Mouse (Mus musculus) liver, embryonic 15.5 days (tissue): Measurements from ENCODE around the gene Dbh. TPM values are rescaled to one million over a fixed set of nuclear protein-coding genes. Genes with fewer than 3 reads are reported as not detected.

Experiments used
- ATAC-seq: fragments of 200-750 bp; cut with Nextera tagmentation; 2 replicates; pipeline ENCODE4 v1.8.0; 2017; ENCODE audit warnings: moderate number of reproducible peaks, mild to moderate bottlenecking, moderate library complexity; ENCODE audit not compliant: insufficient read depth
- H3K27ac ChIP-seq: fragments of 300-500 bp; sonication (generic); replicated peaks from 2 replicates; pipeline ENCODE4 v1.5.1; 2015; ENCODE audit warnings: mild to moderate bottlenecking, inconsistent platforms
- H3K27me3 ChIP-seq: fragments of 300-500 bp; sonication (generic); 2 replicates; pipeline ENCODE4 v1.6.1; 2015; ENCODE audit warnings: mild to moderate bottlenecking, inconsistent platforms
- H3K36me3 ChIP-seq: fragments of 300-500 bp; sonication (generic); replicated peaks from 2 replicates; pipeline ENCODE4 v1.6.1; 2015; ENCODE audit warnings: moderate library complexity, mild to moderate bottlenecking, inconsistent platforms
- H3K4me1 ChIP-seq: fragments of 300-500 bp; sonication (generic); replicated peaks from 2 replicates; pipeline ENCODE4 v1.6.1; 2015; ENCODE audit warnings: inconsistent platforms
- H3K4me2 ChIP-seq: fragments of 300-500 bp; sonication (generic); 2 replicates; pipeline ENCODE4 v1.6.1; 2015; ENCODE audit warnings: moderate library complexity, mild to moderate bottlenecking, inconsistent platforms
- H3K4me3 ChIP-seq: fragments of 300-500 bp; sonication (generic); replicated peaks from 2 replicates; pipeline ENCODE4 v1.5.1; 2015; ENCODE audit warnings: mild to moderate bottlenecking, inconsistent platforms
- H3K9ac ChIP-seq: fragments of 300-500 bp; sonication (generic); 2 replicates; pipeline ENCODE4 v1.6.1; 2015; ENCODE audit warnings: moderate library complexity, mild to moderate bottlenecking, inconsistent platforms
- H3K9me3 ChIP-seq: fragments of 300-500 bp; sonication (generic); replicated peaks from 2 replicates; pipeline ENCODE4 v1.6.1; 2016; ENCODE audit warnings: inconsistent platforms
- WGBS: fragments of 180-500 bp; shearing (Covaris S2); methylation state at CpG from one replicate; pipeline ENCODE4 v1.1.7; 2015; ENCODE audit warnings: mixed read lengths; ENCODE audit not compliant: insufficient replicate concordance; 5-methylcytosine and 5-hydroxymethylcytosine counted together
- polyA plus RNA-seq: library from polyadenylated mRNA; unstranded; fragments of >200 nt; fragmentation: Nextera tagmentation; extraction: Ambion mirVana; gene quantifications from 2 replicates; pipeline ENCODE4 v1.2.1, GENCODE M21; 2015

Dbh gene
- polyA plus RNA-seq, 1 experiment from 2014 or later, result 0.07 TPM

DNA sequence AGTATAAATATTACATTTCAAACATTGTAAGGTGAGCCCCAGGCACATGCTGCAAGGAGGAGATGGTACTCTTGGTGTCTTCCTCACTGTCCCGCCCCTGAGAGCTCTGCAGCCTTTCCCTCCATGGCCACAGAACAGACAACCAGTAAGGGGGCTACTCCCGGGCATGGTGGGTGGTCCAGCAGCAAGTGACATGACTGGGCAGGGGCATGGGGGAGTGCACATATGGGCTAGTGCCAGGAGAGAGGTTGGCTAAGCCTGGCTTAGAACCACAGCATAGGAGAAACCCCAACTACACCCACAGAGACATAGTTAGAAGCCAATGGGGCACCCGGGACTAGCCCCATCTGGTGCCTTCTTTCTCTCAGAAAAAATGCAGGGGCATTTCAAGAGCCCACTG, 28.7 kb upstream of the Dbh start:
- ATAC-seq, result no peak
- Histone ChIP-seq H3K27me3 (peaks cover 27% of the 10 kb centered on the region), H3K4me2 (no peak overlapping the region), H3K9ac (no peak overlapping the region), H3K27ac (no peak overlapping the region), H3K4me3 (no peak overlapping the region), H3K9me3 (no peaks in the 10 kb centered on the region), H3K4me1 (no peaks in the 10 kb centered on the region), H3K36me3 (no peaks in the 10 kb centered on the region)
- 38% methylated on average over 3 of the region's 3 CpGs for WGBS

DNA sequence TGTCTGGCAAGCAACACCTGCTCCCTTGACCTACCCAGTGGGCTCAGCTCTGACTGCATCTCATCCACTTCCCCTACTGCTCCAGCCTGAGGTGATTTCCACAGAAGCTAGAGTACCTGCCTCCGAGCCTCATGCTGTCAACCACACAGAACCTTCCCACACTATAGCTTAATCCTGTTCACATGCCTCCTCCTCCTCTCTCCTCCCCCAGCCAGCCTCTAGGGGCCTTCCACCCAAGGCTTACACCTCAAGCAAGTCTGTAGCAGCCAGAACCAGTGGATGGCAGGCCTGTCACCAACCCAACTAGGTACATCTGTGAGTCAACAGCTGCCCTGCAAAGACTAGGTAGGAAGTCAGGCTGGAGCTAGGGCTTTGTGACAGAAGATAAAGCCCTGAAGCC, 28.2 kb upstream of the Dbh start:
- no peak for ATAC-seq
- WGBS, result 49% methylated on average over 1 of the region's 1 CpGs

DNA sequence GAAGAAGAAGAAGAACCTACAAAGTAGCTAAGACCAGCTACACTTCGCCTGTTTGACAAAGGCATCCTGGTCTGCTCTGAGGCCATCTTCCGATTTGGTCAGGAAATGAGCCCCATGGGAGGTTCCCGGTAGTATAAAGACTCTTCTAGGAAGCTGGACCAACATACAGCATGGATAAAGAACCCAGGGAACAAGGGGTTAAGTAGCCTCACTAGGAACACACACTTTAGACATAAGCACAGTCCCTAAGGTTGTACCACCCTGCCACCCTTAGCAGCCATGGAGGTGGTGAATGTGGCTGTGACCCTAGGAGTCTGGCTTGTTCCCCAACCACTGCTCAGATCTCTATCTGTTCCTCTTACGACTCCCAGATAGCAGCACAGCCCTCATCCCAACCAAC, 26.7 kb upstream of the Dbh start:
- no peak for ATAC-seq
- WGBS, result 38% methylated on average over 4 of the region's 4 CpGs
- peaks cover 47% of the 10 kb centered on the region for H3K27me3 ChIP-seq

More for the DNA sequence above, 28.2 kb upstream of the Dbh start:
- H3K9ac ChIP-seq, result no peak overlapping the region
- H3K4me1 ChIP-seq, result no peaks in the 10 kb centered on the region
- no peaks in the 10 kb centered on the region for H3K36me3 ChIP-seq
- no peak overlapping the region for H3K4me3 ChIP-seq
- no peaks in the 10 kb centered on the region for H3K9me3 ChIP-seq
- peaks cover 31% of the 10 kb centered on the region for H3K27me3 ChIP-seq
- no peak overlapping the region for H3K4me2 ChIP-seq
- H3K27ac ChIP-seq, result no peak overlapping the region

DNA sequence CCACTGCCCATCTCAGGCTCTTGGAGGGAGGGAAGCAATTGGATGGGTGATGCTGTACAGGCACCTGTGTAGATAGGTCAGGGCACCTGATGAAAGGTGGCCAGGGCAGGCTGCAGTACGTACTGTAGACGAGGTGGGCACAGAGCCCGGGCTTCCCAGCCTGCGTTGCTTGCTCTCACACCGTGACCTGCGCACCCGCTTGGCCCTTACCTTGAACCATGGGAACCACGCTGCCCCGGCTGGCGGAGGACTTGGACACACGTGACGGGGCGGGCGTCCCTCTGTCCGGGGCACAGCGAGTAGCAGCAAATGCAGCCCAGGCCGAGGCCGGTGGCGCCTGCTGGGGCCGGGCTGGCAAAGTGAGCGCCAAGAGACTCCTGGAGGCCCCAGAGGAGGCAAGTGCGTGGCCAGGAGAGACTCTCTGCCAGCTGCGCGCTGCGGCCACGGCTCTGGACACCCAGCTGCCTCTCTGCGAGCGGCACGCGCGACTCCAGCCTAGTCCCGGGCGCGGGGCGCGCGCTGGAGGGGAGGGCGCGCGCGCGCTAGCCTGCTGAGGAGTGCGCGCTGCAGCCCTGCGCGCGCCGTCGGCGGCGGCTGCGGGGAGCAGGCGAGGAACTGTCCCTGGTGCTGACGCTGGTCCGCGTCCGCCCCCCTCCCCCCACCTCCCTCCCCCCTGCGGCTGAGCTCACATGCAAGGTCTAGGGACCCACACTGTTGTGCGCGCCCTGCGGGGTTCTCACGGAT, 22.9 kb upstream of the Dbh start, which contains the start of gene Fam163b:
Gene Fam163b (minus strand): TSS at position 542 of the 744 bp plus-strand sequence.
- no peak within 1 kb of the TSS for H3K27ac ChIP-seq
- no peaks in the 10 kb centered on the region for H3K9me3 ChIP-seq
- no peak within 1 kb of the TSS for H3K9ac ChIP-seq
- H3K4me1 ChIP-seq, result no peaks in the 10 kb centered on the region
- no peaks in the 10 kb centered on the region for H3K36me3 ChIP-seq
- H3K4me3 ChIP-seq, result no peak within 1 kb of the TSS
- peaks cover 47% of the 10 kb centered on the region for H3K27me3 ChIP-seq
- ATAC-seq, result no peak
- peak within 1 kb of the TSS; percentile 50 for H3K4me2 ChIP-seq
- 2% methylated on average over 60 of the region's 62 CpGs for WGBS

More for the DNA sequence above, 26.7 kb upstream of the Dbh start:
- H3K27ac ChIP-seq, result no peak overlapping the region
- H3K9ac ChIP-seq, result no peak overlapping the region
- no peak overlapping the region for H3K4me2 ChIP-seq
- H3K4me3 ChIP-seq, result no peak overlapping the region
- H3K36me3 ChIP-seq, result no peaks in the 10 kb centered on the region
- H3K9me3 ChIP-seq, result no peaks in the 10 kb centered on the region
- no peaks in the 10 kb centered on the region for H3K4me1 ChIP-seq

DNA sequence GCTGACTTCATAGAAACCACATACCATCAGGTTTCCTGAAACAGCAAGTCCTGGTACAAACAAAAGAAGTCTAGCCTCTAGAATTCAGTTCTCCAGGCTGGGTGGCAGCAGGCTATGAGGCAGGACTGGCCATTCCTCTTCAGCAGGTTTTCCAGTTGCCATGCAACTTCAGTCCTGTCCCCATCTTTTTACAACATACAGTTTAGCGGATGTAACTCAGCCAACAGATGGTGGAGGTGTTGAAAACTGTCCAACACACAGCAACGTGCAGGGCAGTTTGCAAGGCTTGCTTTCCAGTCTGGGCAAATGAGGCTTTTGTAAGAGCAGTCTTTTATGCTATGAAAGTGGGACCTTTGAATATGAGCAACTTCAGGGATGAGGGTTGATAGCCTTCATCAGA, 20.1 kb upstream of the Dbh start:
- no peaks in the 10 kb centered on the region for H3K4me1 ChIP-seq
- H3K4me3 ChIP-seq, result no peak overlapping the region
- no peak overlapping the region for H3K9ac ChIP-seq
- WGBS, result 40% methylated on average over 2 of the region's 2 CpGs
- H3K4me2 ChIP-seq, result no peak overlapping the region
- H3K36me3 ChIP-seq, result no peaks in the 10 kb centered on the region
- peaks cover 34% of the 10 kb centered on the region for H3K27me3 ChIP-seq
- H3K9me3 ChIP-seq, result no peaks in the 10 kb centered on the region
- ATAC-seq, result no peak
- H3K27ac ChIP-seq, result no peak overlapping the region

DNA sequence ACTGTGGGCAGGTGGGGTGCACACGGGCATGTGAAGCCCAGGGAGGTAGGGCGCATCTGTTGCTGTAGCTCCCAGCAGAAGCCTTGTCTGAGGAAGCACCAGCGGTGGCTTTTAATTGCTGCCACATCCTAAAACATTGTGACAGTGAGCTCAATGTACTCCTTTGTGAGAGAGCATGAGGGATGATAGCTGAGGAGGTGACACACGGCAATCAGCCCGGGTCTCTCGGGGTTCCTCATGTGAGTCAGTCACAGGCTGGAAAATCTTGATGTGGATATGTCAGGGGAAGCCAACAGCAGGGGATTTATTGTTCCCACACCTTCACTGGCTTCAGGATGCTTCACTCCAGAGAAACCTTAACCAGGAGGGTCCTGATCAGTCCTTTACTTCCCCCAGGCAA, 18.2 kb upstream of the Dbh start:
- 61% methylated on average over 6 of the region's 6 CpGs for WGBS
- Histone ChIP-seq H3K4me1 (no peaks in the 10 kb centered on the region), H3K4me2 (no peak overlapping the region), H3K4me3 (no peak overlapping the region), H3K27ac (no peak overlapping the region), H3K9me3 (no peaks in the 10 kb centered on the region), H3K9ac (no peak overlapping the region), H3K36me3 (no peaks in the 10 kb centered on the region), H3K27me3 (peaks cover 15% of the 10 kb centered on the region)
- no peak for ATAC-seq

DNA sequence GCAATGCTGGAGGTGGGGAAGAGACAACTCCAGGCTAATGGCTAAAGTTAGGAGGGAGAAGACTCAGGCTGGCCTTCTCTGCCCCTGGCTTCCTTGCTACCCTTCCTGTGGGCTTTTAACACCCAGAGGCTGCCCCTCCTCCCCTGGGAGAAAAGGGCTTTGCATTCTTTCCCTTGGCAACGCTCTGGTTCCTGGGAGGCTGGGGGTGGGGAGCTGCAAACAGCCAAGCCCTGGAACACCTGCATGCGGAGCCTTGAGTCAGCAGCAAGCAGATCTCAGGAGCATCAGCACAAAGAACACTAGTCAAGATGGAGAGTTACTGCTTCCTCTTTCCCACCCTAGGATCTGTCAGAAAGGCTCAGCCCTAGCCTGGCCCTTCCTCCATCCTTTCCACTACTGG, 15.6 kb upstream of the Dbh start:
- no peaks in the 10 kb centered on the region for H3K4me1 ChIP-seq
- no peak overlapping the region for H3K27ac ChIP-seq
- 21% methylated on average over 2 of the region's 2 CpGs for WGBS
- no peaks in the 10 kb centered on the region for H3K36me3 ChIP-seq
- no peak overlapping the region for H3K4me3 ChIP-seq
- peaks cover 4% of the 10 kb centered on the region; the same call in 1 of the 2 replicates for H3K27me3 ChIP-seq
- no peak overlapping the region for H3K9ac ChIP-seq
- no peak overlapping the region for H3K4me2 ChIP-seq
- H3K9me3 ChIP-seq, result no peaks in the 10 kb centered on the region
- ATAC-seq, result no peak

DNA sequence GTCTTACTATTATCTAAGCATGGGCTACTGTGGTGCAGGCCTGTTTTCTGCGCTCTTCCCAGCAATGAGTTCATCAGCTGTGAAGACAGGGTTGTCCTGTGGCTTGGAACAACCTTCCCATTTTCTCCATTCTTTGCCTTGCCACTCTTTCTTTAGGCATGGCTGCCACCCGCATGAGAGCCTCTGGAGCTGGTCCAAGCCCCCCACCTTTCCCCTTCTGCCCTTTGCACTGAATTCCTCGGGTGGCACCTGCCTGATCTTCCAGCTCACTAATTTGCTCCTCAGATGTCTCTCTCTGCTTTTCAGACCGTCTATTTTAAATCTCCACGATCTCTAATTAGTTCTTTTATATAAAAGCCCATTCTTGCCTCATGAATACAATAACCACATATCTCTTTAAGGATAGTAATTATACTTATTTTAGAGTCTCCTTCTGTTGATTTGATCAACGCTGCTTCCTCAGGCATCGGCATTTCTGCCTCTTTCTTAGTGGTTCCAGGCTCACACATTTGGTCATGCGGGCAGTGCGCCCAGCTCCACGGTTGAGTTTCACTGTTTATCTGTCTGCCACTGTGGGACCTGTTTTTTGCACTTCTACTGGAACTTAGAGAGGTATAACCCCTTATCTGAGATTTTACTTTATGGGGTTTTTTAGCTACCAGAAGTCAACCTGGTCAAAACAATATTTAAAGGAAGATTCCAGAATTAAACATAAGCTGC, 10.4 kb upstream of the Dbh start:
- Histone ChIP-seq H3K4me2 (no peak overlapping the region), H3K4me3 (no peak overlapping the region), H3K27me3 (peaks cover 4% of the 10 kb centered on the region; the same call in 1 of the 2 replicates), H3K4me1 (no peaks in the 10 kb centered on the region), H3K9me3 (no peaks in the 10 kb centered on the region), H3K36me3 (no peaks in the 10 kb centered on the region), H3K9ac (no peak overlapping the region), H3K27ac (no peak overlapping the region)
- 65% methylated on average over 10 of the region's 10 CpGs for WGBS
- ATAC-seq, result no peak

DNA sequence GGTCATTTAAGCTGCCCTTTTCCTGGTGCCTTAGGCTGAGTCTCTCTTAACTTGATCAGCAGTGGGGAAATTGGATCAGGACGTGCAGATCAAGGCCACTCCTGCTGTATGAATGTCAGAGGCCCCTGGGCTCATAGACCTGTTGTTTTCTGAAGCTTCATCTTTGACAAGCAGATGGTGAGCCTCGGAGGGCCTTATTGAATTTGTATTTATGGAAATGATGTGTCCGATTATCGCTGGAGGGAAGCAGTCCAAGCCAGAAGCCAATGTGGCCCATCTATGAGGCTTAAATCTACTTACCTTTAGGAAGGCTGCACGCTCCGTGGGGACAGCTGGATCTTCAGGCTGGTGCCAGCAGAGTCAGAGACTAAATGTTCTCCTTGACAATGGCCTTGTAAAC, 8.4 kb upstream of the Dbh start:
- ATAC-seq, result no peak
- Histone ChIP-seq H3K4me3 (no peak overlapping the region), H3K36me3 (no peaks in the 10 kb centered on the region), H3K4me2 (no peak overlapping the region), H3K9ac (no peak overlapping the region), H3K4me1 (no peaks in the 10 kb centered on the region), H3K9me3 (no peaks in the 10 kb centered on the region), H3K27me3 (peaks cover 4% of the 10 kb centered on the region; the same call in 1 of the 2 replicates), H3K27ac (no peak overlapping the region)
- 53% methylated on average over 6 of the region's 6 CpGs for WGBS

- no peaks in the 10 kb centered on the region for H3K27me3 ChIP-seq
- H3K4me1 ChIP-seq, result no peaks in the 10 kb centered on the region
- no peak overlapping the region for H3K4me2 ChIP-seq
- no peaks in the 10 kb centered on the region for H3K9me3 ChIP-seq
- H3K9ac ChIP-seq, result no peak overlapping the region
- H3K27ac ChIP-seq, result no peak overlapping the region
- no peak overlapping the region for H3K4me3 ChIP-seq
- WGBS, result 79% methylated on average over 2 of the region's 2 CpGs
- ATAC-seq, result no peak
- no peaks in the 10 kb centered on the region for H3K36me3 ChIP-seq
Measured at GRCm38 (mm10) chr2:27161526-27161925, 3.5 kb upstream of the Dbh start.

DNA sequence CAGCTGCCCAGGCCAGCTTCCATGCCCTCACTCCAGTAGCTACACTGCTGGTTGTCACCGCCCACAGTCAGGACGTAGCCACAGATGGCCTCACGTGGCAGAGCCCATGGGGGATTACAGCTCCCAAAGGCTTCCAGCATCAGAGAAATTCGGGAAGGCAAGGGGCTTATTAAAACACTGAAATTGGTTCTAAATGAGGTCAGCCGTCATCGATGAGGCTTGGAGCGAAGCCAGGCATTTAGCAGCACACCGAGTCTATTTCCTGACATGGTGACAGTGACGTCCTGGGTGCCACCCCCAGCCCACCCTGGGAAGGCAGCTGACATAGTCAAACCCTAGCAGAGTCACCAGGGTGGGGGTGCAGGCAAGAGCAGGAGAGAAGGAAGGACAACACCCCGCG, 2.4 kb upstream of the Dbh start:
- ATAC-seq, result no peak
- no peak overlapping the region for H3K4me2 ChIP-seq
- WGBS, result 59% methylated on average over 11 of the region's 11 CpGs

More for the DNA sequence above, 2.4 kb upstream of the Dbh start:
- H3K27ac ChIP-seq, result no peak overlapping the region
- no peak overlapping the region for H3K4me3 ChIP-seq
- H3K27me3 ChIP-seq, result no peaks in the 10 kb centered on the region
- H3K9ac ChIP-seq, result no peak overlapping the region
- no peaks in the 10 kb centered on the region for H3K4me1 ChIP-seq
- no peaks in the 10 kb centered on the region for H3K9me3 ChIP-seq
- H3K36me3 ChIP-seq, result no peaks in the 10 kb centered on the region
